Mouse (Mus musculus) stomach, postnatal 0 days (tissue): Measurements from ENCODE around the gene Cep112.

ENCODE experiments used
- CTCF ChIP-seq: IDR thresholded peaks from 2 replicates; pipeline ENCODE4 v1.5.1; 2016; ENCODE audit warnings: antibody characterized with exemption, low read depth, mild to moderate bottlenecking, moderate library complexity
- EP300 ChIP-seq: optimal IDR thresholded peaks from 2 replicates; pipeline ENCODE3; 2016; ENCODE audit warnings: antibody characterized with exemption

DNA sequence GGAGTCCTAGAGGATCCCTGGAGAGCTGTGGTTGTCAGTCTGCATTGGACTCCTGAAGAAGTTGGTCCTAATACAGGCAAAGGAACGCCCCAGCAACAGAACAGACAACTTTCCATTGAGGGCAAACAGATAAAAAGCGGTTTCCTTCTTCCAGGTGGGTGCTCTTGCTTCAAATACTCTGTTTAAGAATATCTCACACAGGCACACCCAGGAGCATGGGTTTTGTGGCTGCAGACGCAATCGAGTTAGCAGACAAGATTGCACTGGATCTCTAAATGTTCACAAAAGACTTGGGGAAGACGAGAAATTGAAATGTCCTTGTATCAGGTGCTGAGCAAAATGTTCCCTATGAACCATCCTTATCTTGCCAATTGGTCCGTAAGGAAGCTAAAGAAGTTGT is 5.8 kb upstream of the Cep112 start:
- TF ChIP-seq CTCF = no peak
- no peak for TF ChIP-seq EP300
